Mouse (Mus musculus) stomach, postnatal 0 days (tissue): ENCODE data around the gene Gm28047.

ENCODE experiments used
- CTCF ChIP-seq: IDR thresholded peaks from 2 replicates; pipeline ENCODE4 v1.5.1; 2016; ENCODE audit warnings: antibody characterized with exemption, low read depth, mild to moderate bottlenecking, moderate library complexity
- EP300 ChIP-seq: optimal IDR thresholded peaks from 2 replicates; pipeline ENCODE3; 2016; ENCODE audit warnings: antibody characterized with exemption

DNA sequence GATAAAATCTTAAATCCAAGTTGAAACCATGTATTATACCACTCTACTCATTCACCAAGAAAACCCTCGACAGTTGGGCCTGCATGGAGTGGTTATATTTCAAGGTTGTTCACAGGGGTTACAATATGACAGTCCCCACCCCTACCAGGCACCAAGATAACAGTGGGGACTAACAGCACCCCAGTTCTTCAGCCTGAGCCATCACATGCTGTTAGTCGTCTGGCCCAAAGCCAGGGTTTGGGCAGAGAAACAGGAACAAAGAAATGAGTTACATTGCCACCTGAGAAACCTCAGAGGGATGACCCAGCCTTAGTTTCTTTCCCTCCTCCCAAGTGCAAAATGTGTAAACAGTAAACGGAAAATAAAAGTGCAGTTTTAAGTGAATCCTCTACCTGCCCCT lies 125.5 kb downstream of the Gm28047 start:
- TF ChIP-seq CTCF (no peak), EP300 (no peak)
